Mouse (Mus musculus): Measurements from ENCODE around the gene Timm29. TPM values are rescaled to one million over a fixed set of nuclear protein-coding genes. Genes with fewer than 3 reads are reported as not detected.
A peak's percentile ranks its signal among the peaks of the same experiment; 100 is the strongest.

Timm29 gene
- 35.6 and 52.2 TPM in 2 replicates for total RNA-seq (2017)

DNA sequence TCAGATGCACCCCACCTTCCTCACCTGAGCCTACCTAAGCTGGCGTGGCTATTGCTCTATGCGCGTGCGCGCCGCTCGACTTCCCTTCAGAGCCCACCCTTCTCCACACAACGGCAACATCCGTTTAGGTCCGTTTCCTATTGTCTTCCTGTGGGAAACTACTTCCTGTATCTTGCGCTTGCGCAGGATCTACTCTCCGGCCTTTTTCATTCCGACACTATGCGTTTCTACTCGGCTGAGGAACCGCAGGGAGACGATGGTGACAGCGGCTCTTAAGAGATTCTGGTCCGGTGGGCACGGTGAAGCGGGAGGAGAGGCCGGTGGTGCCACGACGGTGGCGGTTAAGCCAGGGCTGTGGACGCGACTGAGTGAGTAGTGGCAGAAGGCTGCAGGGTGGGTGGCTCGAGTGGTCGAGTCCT lies at the start of gene Timm29, which contains the start of gene Yipf2:
TSS of gene Timm29 (plus strand) at position 20 of the 419 bp plus-strand sequence.
TSS of gene Yipf2 (minus strand) at position 126 of the 419 bp plus-strand sequence.
- peak; percentile 82 to 83 for ATAC-seq (replicated peaks in 1 of 2; ENCODE audit: insufficient read depth in 1 of 2, low FRiP score in 2 of 2, low TSS enrichment in 1 of 2, low read depth in 1 of 2, poor library complexity in 2 of 2, severe bottlenecking in 2 of 2)

DNA sequence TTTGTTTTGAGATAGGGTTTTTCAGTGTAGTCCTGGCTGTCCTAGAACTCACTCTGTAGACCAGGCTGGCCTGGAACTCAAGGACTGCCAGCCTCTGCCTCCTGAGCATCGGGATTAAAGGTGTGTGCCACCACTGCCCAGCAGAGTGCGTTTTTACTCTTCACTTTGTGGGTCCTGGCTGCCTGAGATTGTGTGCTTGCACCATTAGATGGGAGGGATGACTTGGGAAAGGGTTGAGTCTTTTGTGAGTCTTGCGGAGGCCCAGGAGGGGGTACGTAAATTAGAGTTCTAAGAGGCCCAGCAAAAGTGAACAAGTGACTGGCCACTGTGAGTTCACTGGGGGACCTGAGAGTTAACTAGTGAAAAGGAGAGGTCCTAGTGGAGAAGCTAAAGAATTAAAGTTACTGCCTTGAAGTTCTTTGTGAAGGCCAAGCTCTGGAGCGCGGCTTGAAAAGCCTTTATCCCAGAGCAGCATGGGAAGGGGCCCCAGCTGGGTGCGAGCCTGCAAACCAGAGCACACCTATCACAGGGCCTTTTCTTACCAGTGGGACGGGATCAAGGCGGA lies 47.1 kb upstream of the Timm29 start:
- peak; percentile 43 to 54 for ATAC-seq (replicated peaks in 1 of 2; ENCODE audit: insufficient read depth in 1 of 2, low FRiP score in 2 of 2, low TSS enrichment in 1 of 2, low read depth in 1 of 2, poor library complexity in 2 of 2, severe bottlenecking in 2 of 2)

DNA sequence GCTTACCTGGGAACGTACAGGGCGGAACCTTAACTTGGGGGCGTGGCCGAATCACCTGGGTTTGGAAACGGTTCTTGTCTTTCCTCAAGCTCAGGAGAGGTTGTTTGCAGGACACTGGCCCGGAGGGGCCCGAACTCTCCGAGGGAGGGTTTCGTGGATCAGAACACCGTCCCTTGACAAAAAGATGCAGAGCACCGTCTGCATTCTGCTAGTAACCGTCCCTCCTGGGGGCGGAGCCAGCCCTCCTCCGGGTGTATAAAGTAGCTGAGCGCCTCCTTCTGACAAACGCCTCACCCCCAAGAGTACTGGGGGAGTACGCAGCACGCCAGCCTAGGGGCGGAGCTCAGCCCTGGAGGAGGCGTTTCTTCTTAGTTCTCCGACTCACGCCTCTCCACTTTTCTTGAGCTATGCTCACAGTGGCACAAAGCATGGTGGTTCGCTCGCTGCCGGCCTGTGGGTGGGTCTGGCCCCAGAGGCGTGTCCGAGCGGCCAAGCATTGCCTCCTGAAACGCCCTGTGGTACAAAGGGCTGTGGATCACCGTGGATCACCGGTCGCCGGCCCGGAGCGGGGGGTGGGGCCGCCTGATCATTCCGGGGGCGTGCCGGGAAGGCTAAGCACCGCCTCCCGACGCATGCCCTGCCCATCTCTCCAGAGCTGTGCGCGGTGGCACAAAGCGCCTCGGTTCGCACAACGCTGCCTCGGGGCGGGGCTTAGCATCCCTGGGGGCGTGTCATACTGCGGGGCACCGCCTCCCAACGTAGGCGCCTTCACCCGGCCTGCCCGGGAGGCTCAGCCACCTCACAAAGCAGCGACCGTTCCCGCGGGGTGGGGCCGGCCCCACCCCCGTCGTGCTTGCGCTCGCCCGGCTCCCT lies 46.4 kb upstream of the Timm29 start:
- ATAC-seq (replicated peaks in 1 of 2; ENCODE audit: insufficient read depth in 1 of 2, low FRiP score in 2 of 2, low TSS enrichment in 1 of 2, low read depth in 1 of 2, poor library complexity in 2 of 2, severe bottlenecking in 2 of 2): peak; percentile 91

DNA sequence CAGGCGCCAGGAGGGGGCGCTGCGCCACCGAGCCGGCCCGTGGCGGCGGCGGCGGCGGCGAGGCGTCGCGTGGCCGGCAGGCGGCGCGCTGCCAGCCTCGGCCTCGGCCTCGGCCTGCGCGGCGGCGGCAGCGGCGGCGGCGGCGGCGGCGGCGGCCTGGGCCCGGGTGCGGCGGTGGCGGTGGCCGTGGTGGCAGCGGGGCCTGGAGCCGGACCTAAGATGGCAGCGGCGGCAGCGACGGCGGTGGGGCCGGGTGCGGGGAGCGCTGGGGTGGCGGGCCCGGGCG lies 45.8 kb upstream of the Timm29 start, which contains the start of gene Carm1:
TSS of gene Carm1 (plus strand) at position 106 of the 286 bp plus-strand sequence.
- ATAC-seq (replicated peaks in 1 of 2; ENCODE audit: insufficient read depth in 1 of 2, low FRiP score in 2 of 2, low TSS enrichment in 1 of 2, low read depth in 1 of 2, poor library complexity in 2 of 2, severe bottlenecking in 2 of 2): no peak

GRCm38 (mm10) chr9:21547075-21547941 lies 45.2 kb upstream of the Timm29 start:
- no peak for ATAC-seq (replicated peaks in 1 of 2; ENCODE audit: insufficient read depth in 1 of 2, low FRiP score in 2 of 2, low TSS enrichment in 1 of 2, low read depth in 1 of 2, poor library complexity in 2 of 2, severe bottlenecking in 2 of 2)

DNA sequence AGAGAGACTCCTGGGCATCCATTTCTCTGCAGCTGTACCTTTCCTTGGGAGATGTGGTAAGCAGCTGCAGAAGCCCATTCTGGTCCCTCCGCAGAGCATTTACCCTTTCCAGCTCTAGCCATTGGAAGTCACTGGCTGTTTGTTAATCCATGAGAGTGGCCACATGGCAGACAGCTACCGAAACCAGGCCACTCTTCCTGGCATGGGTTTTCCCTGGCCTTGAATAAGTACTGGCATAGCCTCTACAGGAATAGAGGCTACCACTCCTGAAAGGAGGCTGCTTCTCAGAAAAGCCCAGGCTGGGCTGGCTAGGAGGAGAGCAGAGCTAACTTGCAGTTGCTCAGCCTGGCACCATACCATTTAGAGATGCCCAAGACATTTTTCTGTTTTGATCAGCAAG lies 41.5 kb upstream of the Timm29 start:
- ATAC-seq (replicated peaks in 1 of 2; ENCODE audit: insufficient read depth in 1 of 2, low FRiP score in 2 of 2, low TSS enrichment in 1 of 2, low read depth in 1 of 2, poor library complexity in 2 of 2, severe bottlenecking in 2 of 2): no peak

DNA sequence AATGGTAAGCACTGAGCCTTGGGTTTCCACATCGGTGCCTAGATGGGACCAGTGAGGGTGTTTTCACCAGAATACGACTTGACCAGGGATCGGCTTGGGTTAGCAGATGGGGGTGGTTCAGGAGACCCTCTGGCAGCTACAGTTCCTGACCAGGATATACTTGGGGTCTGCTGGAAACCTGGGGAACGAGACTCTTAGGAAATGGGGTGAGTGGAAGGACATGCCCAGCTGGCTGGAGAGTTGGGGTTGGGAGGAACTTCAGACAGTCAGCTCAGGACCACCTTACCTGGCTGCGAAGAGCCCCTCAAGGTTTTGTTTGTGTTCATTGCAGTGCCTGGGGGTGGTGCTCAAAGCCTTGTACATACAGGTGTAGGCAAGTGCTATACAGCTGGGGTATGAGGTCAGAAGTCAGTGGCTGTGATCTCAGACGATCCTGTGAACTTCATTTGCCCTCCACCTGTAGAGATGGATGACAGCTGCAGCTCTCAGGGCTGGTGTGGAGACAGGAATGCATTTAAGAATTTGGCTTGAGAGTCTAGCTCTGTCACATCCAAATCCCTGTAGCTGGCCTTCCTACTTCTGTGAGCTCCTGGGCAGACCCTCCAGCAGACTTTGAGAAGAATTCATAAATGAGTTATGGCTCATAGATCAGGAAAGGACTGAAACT lies 38.8 kb upstream of the Timm29 start:
- ATAC-seq (replicated peaks in 1 of 2; ENCODE audit: insufficient read depth in 1 of 2, low FRiP score in 2 of 2, low TSS enrichment in 1 of 2, low read depth in 1 of 2, poor library complexity in 2 of 2, severe bottlenecking in 2 of 2): no peak

DNA sequence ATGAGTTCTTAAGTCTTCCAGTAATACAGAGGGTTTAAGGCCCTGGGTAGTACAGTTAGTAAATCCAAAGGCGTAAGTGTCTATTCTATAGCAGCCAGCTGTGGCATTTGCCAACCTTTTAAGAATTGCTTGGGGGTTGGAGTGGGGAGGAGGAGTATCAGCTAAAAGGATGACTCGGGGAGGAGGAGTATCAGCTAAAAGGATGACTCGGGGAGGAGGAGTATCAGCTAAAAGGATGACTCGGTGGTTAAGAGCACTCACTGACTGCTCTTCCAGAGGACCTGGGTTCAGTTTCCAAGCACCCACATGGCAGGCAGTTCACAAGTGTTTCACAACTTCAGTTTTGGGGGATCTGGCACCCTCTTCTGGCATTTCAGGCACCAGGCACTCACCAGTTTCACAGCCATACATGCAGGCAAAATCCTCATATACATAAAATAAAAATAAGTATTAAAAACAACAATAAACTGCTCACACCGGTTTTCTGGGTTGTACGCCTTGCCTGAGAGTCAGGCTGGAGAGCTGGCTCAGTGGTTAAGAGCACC lies 37.3 kb upstream of the Timm29 start:
- no peak for ATAC-seq (replicated peaks in 1 of 2; ENCODE audit: insufficient read depth in 1 of 2, low FRiP score in 2 of 2, low TSS enrichment in 1 of 2, low read depth in 1 of 2, poor library complexity in 2 of 2, severe bottlenecking in 2 of 2)

DNA sequence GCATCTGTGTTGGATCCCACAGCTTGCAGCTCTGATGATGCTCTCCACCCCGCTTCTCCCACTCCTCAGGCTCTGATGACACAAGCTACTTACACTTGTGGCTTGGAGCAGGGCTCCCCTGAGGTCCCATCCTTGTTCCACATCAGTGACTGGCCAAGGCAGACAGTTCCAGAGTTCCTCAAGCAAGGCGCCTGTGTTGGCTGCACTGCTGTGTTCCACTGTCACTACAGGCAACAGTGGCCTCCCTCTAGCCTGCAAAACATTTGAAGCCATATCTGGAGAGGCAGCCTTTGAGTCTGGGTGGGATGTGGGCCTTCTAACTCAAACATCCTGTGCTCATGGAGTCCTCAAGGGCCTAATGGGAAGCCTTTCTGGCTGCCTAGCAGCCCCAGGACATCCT lies 35.5 kb upstream of the Timm29 start:
- no peak for ATAC-seq (replicated peaks in 1 of 2; ENCODE audit: insufficient read depth in 1 of 2, low FRiP score in 2 of 2, low TSS enrichment in 1 of 2, low read depth in 1 of 2, poor library complexity in 2 of 2, severe bottlenecking in 2 of 2)

GRCm38 (mm10) chr9:21557556-21557955 lies 35.0 kb upstream of the Timm29 start:
- no peak for ATAC-seq (replicated peaks in 1 of 2; ENCODE audit: insufficient read depth in 1 of 2, low FRiP score in 2 of 2, low TSS enrichment in 1 of 2, low read depth in 1 of 2, poor library complexity in 2 of 2, severe bottlenecking in 2 of 2)

GRCm38 (mm10) chr9:21558366-21558765 lies 34.2 kb upstream of the Timm29 start:
- peak; percentile 20 to 53; a peak in 1 of 4 replicates for ATAC-seq (replicated peaks in 1 of 2; ENCODE audit: insufficient read depth in 1 of 2, low FRiP score in 2 of 2, low TSS enrichment in 1 of 2, low read depth in 1 of 2, poor library complexity in 2 of 2, severe bottlenecking in 2 of 2)

GRCm38 (mm10) chr9:21559151-21559550 lies 33.4 kb upstream of the Timm29 start:
- ATAC-seq (replicated peaks in 1 of 2; ENCODE audit: insufficient read depth in 1 of 2, low FRiP score in 2 of 2, low TSS enrichment in 1 of 2, low read depth in 1 of 2, poor library complexity in 2 of 2, severe bottlenecking in 2 of 2): no peak

DNA sequence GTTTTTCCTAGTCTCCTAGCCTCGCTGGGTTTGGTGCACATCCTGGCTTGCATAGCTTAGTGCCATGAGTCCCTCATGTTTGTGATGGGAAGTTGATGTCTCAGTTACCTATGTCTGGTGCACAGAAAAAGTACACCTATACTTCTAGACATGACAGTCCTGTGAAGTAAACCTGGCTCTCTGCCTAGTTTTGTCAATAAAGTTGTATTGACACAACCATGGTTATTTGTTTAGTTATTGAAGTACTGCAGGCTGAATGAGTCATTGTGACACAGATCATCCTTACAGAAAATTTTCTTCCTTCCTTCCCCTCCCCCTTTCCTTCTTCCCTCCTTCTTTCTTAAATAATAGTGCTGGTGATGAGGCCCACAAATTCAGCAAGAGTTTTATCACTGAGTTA lies 28.1 kb upstream of the Timm29 start:
- no peak for ATAC-seq (replicated peaks in 1 of 2; ENCODE audit: insufficient read depth in 1 of 2, low FRiP score in 2 of 2, low TSS enrichment in 1 of 2, low read depth in 1 of 2, poor library complexity in 2 of 2, severe bottlenecking in 2 of 2)

- no peak for ATAC-seq (replicated peaks in 1 of 2; ENCODE audit: insufficient read depth in 1 of 2, low FRiP score in 2 of 2, low TSS enrichment in 1 of 2, low read depth in 1 of 2, poor library complexity in 2 of 2, severe bottlenecking in 2 of 2)
Observed at GRCm38 (mm10) chr9:21565004-21565586, 27.4 kb upstream of the Timm29 start.

DNA sequence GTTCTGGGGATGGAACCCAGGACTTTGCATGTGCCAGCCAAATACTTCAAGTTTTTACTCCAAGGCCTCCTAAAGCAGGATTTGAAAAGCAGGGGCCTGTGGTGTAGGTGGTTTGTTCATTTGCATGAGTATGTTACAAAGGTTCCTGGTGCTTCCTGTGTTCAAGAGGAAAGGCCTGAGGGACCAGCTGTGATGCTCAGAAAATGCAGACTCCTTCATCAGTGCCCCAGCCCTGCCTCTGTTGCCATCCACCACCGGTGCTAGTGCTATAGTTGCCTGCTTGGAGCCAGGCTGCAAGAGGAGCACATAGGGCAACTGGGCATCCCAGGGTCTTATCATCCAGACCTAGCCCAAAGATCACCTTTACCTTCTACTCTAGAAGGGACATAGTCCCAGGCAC lies 26.0 kb upstream of the Timm29 start:
- ATAC-seq (replicated peaks in 1 of 2; ENCODE audit: insufficient read depth in 1 of 2, low FRiP score in 2 of 2, low TSS enrichment in 1 of 2, low read depth in 1 of 2, poor library complexity in 2 of 2, severe bottlenecking in 2 of 2): no peak

DNA sequence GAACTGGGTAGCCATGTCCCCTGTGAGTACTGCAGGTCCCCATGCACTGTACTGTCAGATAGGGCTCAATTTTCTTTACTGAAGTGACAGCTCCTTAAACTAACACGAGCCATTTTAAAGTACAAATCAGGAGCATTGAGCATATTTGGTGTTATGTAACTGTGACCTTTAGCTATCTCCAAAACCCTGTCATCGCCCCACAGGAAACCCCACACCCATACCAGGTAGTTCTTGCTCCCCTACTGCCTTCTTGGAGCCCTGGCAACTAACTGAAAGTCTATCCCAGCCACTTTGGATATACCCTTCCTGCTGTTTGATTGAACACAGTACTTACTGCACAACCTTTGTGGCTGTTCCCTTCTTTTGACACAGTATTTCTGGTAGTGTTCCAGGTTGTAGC lies 25.5 kb upstream of the Timm29 start:
- no peak for ATAC-seq (replicated peaks in 1 of 2; ENCODE audit: insufficient read depth in 1 of 2, low FRiP score in 2 of 2, low TSS enrichment in 1 of 2, low read depth in 1 of 2, poor library complexity in 2 of 2, severe bottlenecking in 2 of 2)

Data from hematopoietic stem cell, adult 5-6 weeks (primary cell).